Mouse (Mus musculus) adrenal gland, postnatal 0 days (tissue): ENCODE data around the gene Tmem192. TPM values are rescaled to one million over a fixed set of nuclear protein-coding genes. Genes with fewer than 3 reads are reported as not detected.

Experiments used
- polyA plus RNA-seq: library from polyadenylated mRNA; unstranded; fragments of >200 nt; fragmentation: Nextera tagmentation; extraction: Ambion mirVana; gene quantifications from 2 replicates; pipeline ENCODE4 v1.2.1, GENCODE M21; 2015

Tmem192 gene
- 66.8 and 103 TPM in 2 replicates for polyA plus RNA-seq

GRCm38 (mm10) chr8:64946820-64947697, at the start of gene Tmem192:
Gene Tmem192 (plus strand): TSS chr8:64947185.

GRCm38 (mm10) chr8:64987731-64988130, 40.7 kb downstream of the Tmem192 start, which contains the start of gene Trim75:
Gene Trim75 (minus strand): TSS chr8:64987831.

GRCm38 (mm10) chr8:65018423-65018822, 71.4 kb downstream of the Tmem192 start, which contains the start of the genes Trim61 and Trim60:
Gene Trim61 (minus strand): TSS chr8:65018523.
Gene Trim60 (minus strand): TSS chr8:65018584.

Other genes with a start within 250 kb of the Tmem192 start
- gene Msmo1, start 213.4 kb upstream of the Tmem192 start, polyA plus RNA-seq: 80.3 and 104 TPM in 2 replicates
- gene Klhl2, start 97.2 kb upstream of the Tmem192 start, polyA plus RNA-seq: 11.8 and 21.6 TPM in 2 replicates
- gene Trim75, start 40.6 kb downstream of the Tmem192 start, polyA plus RNA-seq: not detected in 2 replicates
- gene Trim61, start 71.3 kb downstream of the Tmem192 start, polyA plus RNA-seq: not detected in 2 replicates
- not detected in 2 replicates for gene Trim60, start 71.4 kb downstream of the Tmem192 start, polyA plus RNA-seq
- 0.19 and 1.0 TPM in 2 replicates for gene Apela, start 90.2 kb downstream of the Tmem192 start, polyA plus RNA-seq
- gene Gm10663, start 127.8 kb downstream of the Tmem192 start, polyA plus RNA-seq: not detected in 2 replicates
- 0.32 TPM in 1 of 2 replicates, not detected in the other for gene BC030870, start 182.4 kb downstream of the Tmem192 start, polyA plus RNA-seq